Mouse (Mus musculus) liver, postnatal 0 days (tissue): ENCODE measurements around the gene Cd79b.

ENCODE experiments used
- CTCF ChIP-seq: sonication (generic); IDR thresholded peaks from 2 replicates; pipeline ENCODE4 v1.5.1; 2016; ENCODE audit warnings: antibody characterized with exemption, low read depth
- EP300 ChIP-seq: IDR thresholded peaks from 2 replicates; pipeline ENCODE4 v1.6.1; 2016; ENCODE audit warnings: antibody characterized with exemption, low read depth, mild to moderate bottlenecking

DNA sequence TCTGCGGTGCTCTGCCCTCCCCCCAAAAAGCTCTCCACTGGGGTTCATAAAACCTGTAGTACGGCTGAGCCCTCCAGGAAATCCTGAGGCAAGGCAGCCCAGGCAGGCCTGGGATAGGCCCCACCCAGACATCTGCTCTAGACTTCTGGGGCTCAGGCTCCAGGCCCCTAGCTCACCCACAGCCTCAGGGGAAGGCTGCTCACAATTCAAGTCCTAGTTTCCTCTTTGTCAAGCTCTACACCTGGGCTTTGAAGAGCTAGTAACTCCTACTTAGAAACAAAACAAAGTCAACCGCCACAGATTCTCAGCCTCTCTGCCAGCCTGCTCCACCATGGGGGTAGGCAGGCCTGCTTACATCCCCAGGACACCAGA is 45.5 kb downstream of the Cd79b start:
- TF ChIP-seq CTCF (no peak), EP300 (no peak)
